13 mouse cellular contexts compared by ENCODE assay signal in the genomic region with DNA sequence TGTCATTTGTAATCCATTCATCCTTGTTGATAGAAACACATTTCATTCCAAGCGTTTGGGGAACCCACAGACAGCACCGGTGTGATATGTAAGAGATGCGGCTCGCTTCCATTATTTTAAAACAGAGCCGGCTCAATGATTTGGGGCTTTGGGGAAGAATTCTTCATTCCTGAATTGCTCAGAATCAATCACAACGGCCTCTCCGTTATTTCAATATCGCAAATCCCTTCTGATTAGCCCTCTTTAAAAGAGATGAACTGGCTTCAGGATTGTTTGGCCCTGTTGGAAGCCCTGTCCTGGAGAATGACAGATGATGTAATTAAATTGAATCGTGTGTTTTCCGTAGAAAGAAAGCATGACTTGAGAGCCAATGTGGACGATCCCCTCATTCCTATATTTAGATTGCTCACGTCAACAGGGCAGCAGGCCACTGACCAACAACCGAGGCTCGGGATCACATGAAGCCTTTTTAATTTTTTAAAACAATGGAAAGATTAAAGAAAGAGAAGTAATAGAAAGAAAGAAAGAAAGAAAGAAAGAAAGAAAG. TPM values are rescaled to one million over a fixed set of nuclear protein-coding genes. Genes with fewer than 3 reads are reported as not detected.
DNase-seq lines count a peak whose midpoint lies in the region; ATAC-seq lines count a peak whose summit lies in the region.
"Had no signal": no experiment of that assay in that cellular context is flagged by ENCODE, and none has a peak within 500 bp of the region (broad histone marks: within the 10 kb centered on the region; RNA-seq: fewer than 3 reads in every experiment).

No protein-coding gene starts in this region.

- no peak for DNase-seq in heart, embryonic 10.5 days (ENCODE audit: low spot score)
- DNase-seq in embryo, embryonic 11 days, result peak; percentile 28
- no peak for DNase-seq in adrenal gland, postnatal 10 days
- no peak for DNase-seq in spleen, postnatal 36 days (ENCODE audit: low spot score in 2 of 2)
- DNase-seq in lung, postnatal 4 days, result no peak
- DNase-seq: cerebellum, adult 9-10 months; kidney, adult 9 months had no signal

- 47% methylated on average over 14 of the region's 14 CpGs for WGBS in heart, embryonic 16.5 days
- WGBS in heart, embryonic 10.5 days, result 54% methylated on average over 14 of the region's 14 CpGs
- WGBS in forebrain, embryonic 13.5 days, result 6% methylated on average over 14 of the region's 14 CpGs
- 18% methylated on average over 14 of the region's 14 CpGs for WGBS in midbrain, embryonic 15.5 days

- no peak for ATAC-seq in heart, embryonic 16.5 days (replicated peaks; ENCODE audit: extremely low read depth, insufficient read depth, low FRiP score)
- ATAC-seq in forebrain, embryonic 13.5 days, result no peak
- no peak for ATAC-seq in midbrain, embryonic 15.5 days (replicated peaks)
- ATAC-seq: liver, embryonic 12.5 days had no signal

- no peak overlapping the region for H3K9ac ChIP-seq in heart, embryonic 16.5 days (ENCODE audit: low read length)
- H3K9ac ChIP-seq in forebrain, embryonic 13.5 days, result no peak overlapping the region
- no peak overlapping the region for H3K9ac ChIP-seq in midbrain, embryonic 15.5 days
- H3K9ac ChIP-seq: liver, embryonic 12.5 days had no signal

- no peaks in the 10 kb centered on the region for H3K36me3 ChIP-seq in heart, embryonic 16.5 days (ENCODE audit: control insufficient read depth, insufficient read depth)
- H3K36me3 ChIP-seq in heart, embryonic 10.5 days, result no peaks in the 10 kb centered on the region
- no peaks in the 10 kb centered on the region for H3K36me3 ChIP-seq in forebrain, embryonic 13.5 days (ENCODE audit: poor library complexity, severe bottlenecking)
- no peaks in the 10 kb centered on the region for H3K36me3 ChIP-seq in midbrain, embryonic 15.5 days (replicated peaks)
- H3K36me3 ChIP-seq: liver, embryonic 12.5 days had no signal

- no peak overlapping the region for H3K27ac ChIP-seq in heart, embryonic 16.5 days (ENCODE audit: low read length)
- no peak overlapping the region for H3K27ac ChIP-seq in heart, embryonic 10.5 days
- no peak overlapping the region for H3K27ac ChIP-seq in forebrain, embryonic 13.5 days
- H3K27ac ChIP-seq in midbrain, embryonic 15.5 days, result no peak overlapping the region
- H3K27ac ChIP-seq: liver, embryonic 12.5 days; stomach, postnatal 0 days had no signal

- H3K4me3 ChIP-seq in heart, embryonic 16.5 days (ENCODE audit: low read length), result no peak overlapping the region
- no peak overlapping the region; the same call in 1 of the 2 replicates for H3K4me3 ChIP-seq in heart, embryonic 10.5 days
- peak overlapping the region; percentile 14; the same call in 1 of the 2 replicates for H3K4me3 ChIP-seq in forebrain, embryonic 13.5 days
- no peak overlapping the region for H3K4me3 ChIP-seq in midbrain, embryonic 15.5 days
- H3K4me3 ChIP-seq: erythroblast, embryonic 14.5 days; liver, embryonic 12.5 days had no signal

- H3K27me3 ChIP-seq in heart, embryonic 16.5 days (ENCODE audit: control insufficient read depth, insufficient read depth, low read length), result peaks cover 14% of the 10 kb centered on the region
- H3K27me3 ChIP-seq in heart, embryonic 10.5 days (ENCODE audit: insufficient read depth, poor library complexity, severe bottlenecking), result peaks cover 22% of the 10 kb centered on the region
- H3K27me3 ChIP-seq in forebrain, embryonic 13.5 days, result peaks cover 19% of the 10 kb centered on the region; the same call in 1 of the 2 replicates
- peaks cover 8% of the 10 kb centered on the region; the same call in 1 of the 2 replicates for H3K27me3 ChIP-seq in midbrain, embryonic 15.5 days (replicated peaks)

- H3K4me1 ChIP-seq in heart, embryonic 16.5 days (ENCODE audit: control insufficient read depth, insufficient read depth, low read length), result peaks cover 2% of the 10 kb centered on the region; the same call in 1 of the 2 replicates
- peaks cover 4% of the 10 kb centered on the region; the same call in 1 of the 2 replicates for H3K4me1 ChIP-seq in heart, embryonic 10.5 days
- peaks cover 17% of the 10 kb centered on the region for H3K4me1 ChIP-seq in forebrain, embryonic 13.5 days
- peaks cover 5% of the 10 kb centered on the region for H3K4me1 ChIP-seq in midbrain, embryonic 15.5 days
- H3K4me1 ChIP-seq: liver, embryonic 12.5 days had no signal

- peak overlapping the region; percentile 64; the same call in 1 of the 2 replicates for H3K4me2 ChIP-seq in heart, embryonic 16.5 days (ENCODE audit: low read depth, low read length)
- peak overlapping the region; percentile 57 for H3K4me2 ChIP-seq in forebrain, embryonic 13.5 days
- 0 out of 2 replicates have a peak overlapping the region, but pooled peaks have one; percentile 22 for H3K4me2 ChIP-seq in midbrain, embryonic 15.5 days

- H3K9me3 ChIP-seq in heart, embryonic 16.5 days (replicated peaks; ENCODE audit: control insufficient read depth, low read length), result no peaks in the 10 kb centered on the region
- no peaks in the 10 kb centered on the region for H3K9me3 ChIP-seq in heart, embryonic 10.5 days
- H3K9me3 ChIP-seq in forebrain, embryonic 13.5 days (replicated peaks), result no peaks in the 10 kb centered on the region
- no peaks in the 10 kb centered on the region for H3K9me3 ChIP-seq in midbrain, embryonic 15.5 days
- H3K9me3 ChIP-seq: liver, embryonic 12.5 days had no signal

RNA-seq across cellular contexts. Expression of a gene that starts 26.4 kb away (rescaled TPM):
- 9.3 and 10.2 TPM in 2 replicates for polyA plus RNA-seq in heart, embryonic 16.5 days (2015; fragmentation: Nextera tagmentation; extraction: Ambion mirVana)
- 13.2 and 15.2 TPM in 2 replicates for polyA plus RNA-seq in heart, embryonic 10.5 days (2016; fragmentation: Nextera tagmentation; extraction: Ambion mirVana)
- polyA plus RNA-seq in forebrain, embryonic 13.5 days (2015; fragmentation: Nextera tagmentation; extraction: Ambion mirVana), result 11.5 and 14.3 TPM in 2 replicates
- polyA plus RNA-seq in midbrain, embryonic 15.5 days (2015; fragmentation: Nextera tagmentation; extraction: Ambion mirVana), result 9.2 and 10.0 TPM in 2 replicates
- 10 to 100 TPM; 26.7 to 32.1 TPM for total RNA-seq in adrenal gland, postnatal 10 days (2021)

RNA-seq across cellular contexts. Expression of a gene that starts 26.8 kb away (rescaled TPM):
- 6.8 and 10.3 TPM in 2 replicates for polyA plus RNA-seq in heart, embryonic 16.5 days (2015; fragmentation: Nextera tagmentation; extraction: Ambion mirVana)
- polyA plus RNA-seq in heart, embryonic 10.5 days (2016; fragmentation: Nextera tagmentation; extraction: Ambion mirVana), result 14.6 and 18.2 TPM in 2 replicates
- 13.3 and 14.1 TPM in 2 replicates for polyA plus RNA-seq in forebrain, embryonic 13.5 days (2015; fragmentation: Nextera tagmentation; extraction: Ambion mirVana)
- polyA plus RNA-seq in midbrain, embryonic 15.5 days (2015; fragmentation: Nextera tagmentation; extraction: Ambion mirVana), result 12.4 and 14.1 TPM in 2 replicates
- 1 to 10 TPM; 5.3 to 5.7 TPM for total RNA-seq in adrenal gland, postnatal 10 days (2021)
